In the genomic region with DNA sequence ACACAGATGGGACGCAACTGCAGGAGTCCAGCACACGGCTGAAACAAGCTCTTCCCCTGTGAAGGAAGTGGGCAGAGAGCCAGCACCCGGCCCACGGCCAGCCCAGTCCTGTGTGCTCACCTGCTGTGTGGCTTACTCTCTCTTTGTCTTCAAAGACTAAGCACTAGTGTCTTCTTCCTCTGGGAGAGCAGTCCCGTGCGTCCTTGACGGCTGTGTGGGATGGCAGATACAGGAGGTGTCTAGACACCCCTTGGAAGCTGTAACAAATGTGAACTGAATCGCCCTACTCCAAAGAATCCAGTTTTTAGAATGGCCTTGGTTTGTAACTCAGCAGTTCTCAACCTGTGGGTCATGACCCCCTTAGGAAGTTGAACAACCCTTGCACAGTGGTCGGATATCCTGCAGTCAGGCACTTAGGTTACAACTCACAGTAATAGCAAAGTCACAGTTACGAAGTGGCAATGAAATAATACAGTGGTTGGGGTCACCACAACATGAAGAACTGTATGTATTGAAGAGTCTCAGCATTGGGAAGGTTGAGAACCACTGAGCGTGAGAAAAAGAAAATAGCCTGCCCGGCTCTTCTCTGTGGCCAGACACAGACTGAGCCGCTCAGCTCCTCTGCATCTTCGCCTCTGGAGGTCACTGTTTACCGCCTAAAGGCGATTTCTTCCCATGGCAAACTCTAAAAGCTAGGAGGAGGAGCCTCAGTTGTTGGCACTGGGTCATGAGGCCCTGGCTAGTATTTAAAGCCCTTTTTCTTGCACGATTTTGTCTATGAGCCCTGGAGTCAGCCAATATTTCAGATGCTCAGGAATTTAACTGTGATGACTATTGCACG, we compare ENCODE assay signal across 9 mouse cellular contexts. TPM values are rescaled to one million over a fixed set of nuclear protein-coding genes. Genes with fewer than 3 reads are reported as not detected.
A peak's percentile ranks its signal among the peaks of the same experiment; 100 is the strongest.
DNase-seq lines count a peak whose midpoint lies in the region; ATAC-seq and TF ChIP-seq lines count a peak whose summit lies in the region.
"Had no signal": no experiment of that assay in that cellular context is flagged by ENCODE, and none has a peak within 500 bp of the region (broad histone marks: within the 10 kb centered on the region; RNA-seq: fewer than 3 reads in every experiment).

No protein-coding gene starts in this region.

- no peak for TF ChIP-seq POLR2A in MEL (IDR thresholded peaks at IDR 0.05; ENCODE audit: control insufficient read depth in 1 of 2, insufficient read depth in 1 of 2, low read depth in 1 of 2, low read length in 2 of 2, poor library complexity in 1 of 2)
- no peak for TF ChIP-seq POLR2A in lung, adult 2 months (IDR thresholded peaks at IDR 0.05; ENCODE audit: borderline replicate concordance, extremely low read depth, low read depth, low read length)
- no peak for TF ChIP-seq POLR2A in olfactory bulb, adult 2 months (IDR thresholded peaks at IDR 0.05; ENCODE audit: insufficient read depth, low read depth, low read length)

- no peak overlapping the region for H3K27ac ChIP-seq in MEL (ENCODE audit: control insufficient read depth, low read depth, low read length)
- H3K27ac ChIP-seq in forebrain, embryonic 15.5 days (replicated peaks) = no peak overlapping the region
- no peak overlapping the region for H3K27ac ChIP-seq in olfactory bulb, adult 2 months (ENCODE audit: insufficient read depth, low read depth, low read length)
- H3K27ac ChIP-seq: neural tube, embryonic 12.5 days had no signal

- H3K4me1 ChIP-seq in MEL (ENCODE audit: control insufficient read depth in 1 of 2, insufficient read depth in 2 of 2, low read length in 2 of 2) = peaks cover 0 to 3% of the 10 kb centered on the region in 2 experiments; a peak in 2 of 4 replicates
- no peaks in the 10 kb centered on the region for H3K4me1 ChIP-seq in forebrain, embryonic 15.5 days
- H3K4me1 ChIP-seq in lung, adult 2 months (ENCODE audit: control insufficient read depth, insufficient read depth, low read length) = no peaks in the 10 kb centered on the region
- H3K4me1 ChIP-seq in olfactory bulb, adult 2 months (ENCODE audit: control insufficient read depth, insufficient read depth, low read length) = no peaks in the 10 kb centered on the region
- H3K4me1 ChIP-seq: neural tube, embryonic 12.5 days had no signal

- no peaks in the 10 kb centered on the region for H3K27me3 ChIP-seq in MEL (ENCODE audit: control insufficient read depth in 1 of 2, insufficient read depth in 2 of 2, low read length in 2 of 2)
- H3K27me3 ChIP-seq in forebrain, embryonic 15.5 days = no peaks in the 10 kb centered on the region

- peak; percentile 90 for DNase-seq in MEL (ENCODE audit: low read depth, low spot score)
- peak; percentile 88 for DNase-seq in cerebellum, adult 11-12 months
- peak; percentile 79 to 83 for DNase-seq in heart, postnatal 36 days
- DNase-seq in layer of hippocampus, adult 18-20 months (ENCODE audit: low spot score in 2 of 2) = peak; percentile 65 to 89
- peak; percentile 73 for DNase-seq in lung, adult 2 months
- peak; percentile 66 for DNase-seq in thymus, postnatal 14 days

- peak; percentile 55 for ATAC-seq in forebrain, embryonic 15.5 days (replicated peaks)

- H3K9ac ChIP-seq in MEL (ENCODE audit: control insufficient read depth, low read depth, low read length, poor library complexity, severe bottlenecking) = peak overlapping the region; percentile 46
- no peak overlapping the region for H3K9ac ChIP-seq in forebrain, embryonic 15.5 days (replicated peaks)
- H3K9ac ChIP-seq: neural tube, embryonic 12.5 days had no signal

- TF ChIP-seq CTCF in MEL (IDR thresholded peaks at IDR 0.05 in 2 of 3, conservative IDR thresholded peaks at IDR 0.05 in 1 of 3; ENCODE audit: control insufficient read depth in 1 of 3, insufficient read depth in 1 of 3, low read depth in 2 of 3, low read length in 3 of 3, poor library complexity in 1 of 3, severe bottlenecking in 1 of 3) = peak; percentile 68 to 98 (median 89)
- TF ChIP-seq CTCF in lung, adult 2 months (IDR thresholded peaks at IDR 0.05; ENCODE audit: insufficient read depth, low read length) = peak; percentile 85
- peak; percentile 72 for TF ChIP-seq CTCF in olfactory bulb, adult 2 months (IDR thresholded peaks at IDR 0.05; ENCODE audit: insufficient read depth, low read depth, low read length)

- peak; percentile 100 for TF ChIP-seq RAD21 in MEL (IDR thresholded peaks at IDR 0.05; ENCODE audit: low read depth, low read length)

- H3K79me2 ChIP-seq in MEL (ENCODE audit: control insufficient read depth, insufficient read depth, low read length, poor library complexity) = no peaks in the 10 kb centered on the region

- peak overlapping the region; percentile 33 to 75 for H3K4me3 ChIP-seq in MEL (ENCODE audit: control insufficient read depth in 1 of 2, insufficient read depth in 1 of 2, low read depth in 2 of 2, low read length in 2 of 2)
- H3K4me3 ChIP-seq in forebrain, embryonic 15.5 days = no peak overlapping the region
- H3K4me3 ChIP-seq in lung, adult 2 months (replicated peaks; ENCODE audit: extremely low read depth, low read depth, low read length) = no peak overlapping the region
- H3K4me3 ChIP-seq in olfactory bulb, adult 2 months (ENCODE audit: insufficient read depth, low read depth, low read length) = no peak overlapping the region
- H3K4me3 ChIP-seq: neural tube, embryonic 12.5 days had no signal

- no peaks in the 10 kb centered on the region for H3K36me3 ChIP-seq in MEL (ENCODE audit: control insufficient read depth in 1 of 2, insufficient read depth in 2 of 2, low read length in 2 of 2)
- H3K36me3 ChIP-seq in forebrain, embryonic 15.5 days = no peaks in the 10 kb centered on the region
- H3K36me3 ChIP-seq: neural tube, embryonic 12.5 days had no signal

- 26% methylated on average over 18 of the region's 18 CpGs for WGBS in forebrain, embryonic 15.5 days
- 16% methylated on average over 18 of the region's 18 CpGs for WGBS in lung, adult 2 months
- WGBS in olfactory bulb, adult 2 months = 21% methylated on average over 18 of the region's 18 CpGs

- no peak overlapping the region for H3K4me2 ChIP-seq in forebrain, embryonic 15.5 days (replicated peaks)
- H3K4me2 ChIP-seq: neural tube, embryonic 12.5 days had no signal

- TF ChIP-seq EP300 in MEL (IDR thresholded peaks at IDR 0.05; ENCODE audit: low read depth in 1 of 2, low read length in 2 of 2) = no peak

- intact Hi-C loops in heart, postnatal 36 days (cut with DNase I) = loop anchor here (1.0 to 2.0 kb wide), 2 partner anchors 29 to 210 kb away; no protein-coding TSS in a partner anchor

- no peaks in the 10 kb centered on the region for H3K9me3 ChIP-seq in MEL (replicated peaks; ENCODE audit: insufficient read depth, low read length)
- no peaks in the 10 kb centered on the region for H3K9me3 ChIP-seq in forebrain, embryonic 15.5 days
- H3K9me3 ChIP-seq: neural tube, embryonic 12.5 days had no signal

RNA-seq across cellular contexts. Expression of gene Ndufv1, which starts 6.4 kb away (rescaled TPM):
- 235 and 267 TPM in 2 replicates for total RNA-seq in MEL (2012; rRNA removed)
- 100 to 1,000 TPM in 1 of 2 experiments, not detected in 1; 218 TPM for polyA plus RNA-seq in MEL (2012; ENCODE audit: insufficient read depth in 1 of 2, insufficient read length in 2 of 2, low read depth in 1 of 2, low replicate concordance in 2 of 2, missing spikeins in 1 of 2)
- polyA plus RNA-seq in forebrain, embryonic 15.5 days (2015; fragmentation: Nextera tagmentation; extraction: Ambion mirVana) = 225 and 228 TPM in 2 replicates
- 1,000 to 10,000 TPM; 1,111 to 1,164 TPM for total RNA-seq in heart, postnatal 36 days (2021)
- total RNA-seq in layer of hippocampus, adult 18-20 months (2021) = 100 to 1,000 TPM; 257 TPM
- 99.4 and 127 TPM in 2 replicates for polyA plus RNA-seq in lung, adult 2 months (2012; rRNA removed)
- polyA plus RNA-seq in olfactory bulb, adult 2 months (2012; ENCODE audit: insufficient read depth, insufficient read length, low replicate concordance, missing spikeins) = 777 TPM in 1 of 2 replicates, not detected in the other

RNA-seq across cellular contexts. Expression of gene Doc2g, which starts 15.8 kb away (rescaled TPM):
- total RNA-seq in MEL (2012; rRNA removed) = 6.8 and 9.9 TPM in 2 replicates
- polyA plus RNA-seq in MEL (2012; ENCODE audit: insufficient read depth in 1 of 2, insufficient read length in 2 of 2, low read depth in 1 of 2, low replicate concordance in 2 of 2, missing spikeins in 1 of 2) = 10 to 100 TPM in 1 of 2 experiments, not detected in 1; 16.0 TPM
- polyA plus RNA-seq in forebrain, embryonic 15.5 days (2015; fragmentation: Nextera tagmentation; extraction: Ambion mirVana) = 9.0 and 11.1 TPM in 2 replicates
- total RNA-seq in heart, postnatal 36 days (2021) = 100 to 1,000 TPM; 174 to 196 TPM
- total RNA-seq in layer of hippocampus, adult 18-20 months (2021) = 1 to 10 TPM; 2.9 to 3.2 TPM
- 12.6 and 18.0 TPM in 2 replicates for polyA plus RNA-seq in lung, adult 2 months (2012; rRNA removed)
- polyA plus RNA-seq in olfactory bulb, adult 2 months (2012; ENCODE audit: insufficient read depth, insufficient read length, low replicate concordance, missing spikeins) = not detected in 2 replicates

RNA-seq across cellular contexts. Expression of gene Gm49405, which starts 18.5 kb away (rescaled TPM):
- 1.8 and 3.6 TPM in 2 replicates for total RNA-seq in MEL (2012; rRNA removed)
- polyA plus RNA-seq in MEL (2012; ENCODE audit: insufficient read depth in 1 of 2, insufficient read length in 2 of 2, low read depth in 1 of 2, low replicate concordance in 2 of 2, missing spikeins in 1 of 2) = 1 to 10 TPM in 1 of 2 experiments, not detected in 1; 5.7 TPM
- 6.8 and 7.6 TPM in 2 replicates for polyA plus RNA-seq in forebrain, embryonic 15.5 days (2015; fragmentation: Nextera tagmentation; extraction: Ambion mirVana)
- total RNA-seq in heart, postnatal 36 days (2021) = 1 to 10 TPM; 1.3 to 1.4 TPM
- 1 to 10 TPM in 1 of 2 experiments, under 1 TPM in 1; 0.97 to 1.3 TPM for total RNA-seq in layer of hippocampus, adult 18-20 months (2021)
- polyA plus RNA-seq in lung, adult 2 months (2012; rRNA removed) = 1.7 and 1.8 TPM in 2 replicates
- polyA plus RNA-seq in olfactory bulb, adult 2 months (2012; ENCODE audit: insufficient read depth, insufficient read length, low replicate concordance, missing spikeins) = not detected in 2 replicates

RNA-seq across cellular contexts. Expression of gene Nudt8, which starts 18.6 kb away (rescaled TPM):
- total RNA-seq in MEL (2012; rRNA removed) = 64.8 and 71.5 TPM in 2 replicates
- polyA plus RNA-seq in MEL (2012; ENCODE audit: insufficient read depth in 1 of 2, insufficient read length in 2 of 2, low read depth in 1 of 2, low replicate concordance in 2 of 2, missing spikeins in 1 of 2) = 10 to 100 TPM in 1 of 2 experiments, not detected in 1; 58.1 TPM
- 36.0 and 40.8 TPM in 2 replicates for polyA plus RNA-seq in forebrain, embryonic 15.5 days (2015; fragmentation: Nextera tagmentation; extraction: Ambion mirVana)
- 100 to 1,000 TPM; 126 to 140 TPM for total RNA-seq in heart, postnatal 36 days (2021)
- 10 to 100 TPM in 1 of 2 experiments, 1 to 10 TPM in 1; 9.5 to 10.1 TPM for total RNA-seq in layer of hippocampus, adult 18-20 months (2021)
- 7.6 and 13.3 TPM in 2 replicates for polyA plus RNA-seq in lung, adult 2 months (2012; rRNA removed)
- polyA plus RNA-seq in olfactory bulb, adult 2 months (2012; ENCODE audit: insufficient read depth, insufficient read length, low replicate concordance, missing spikeins) = not detected in 2 replicates

RNA-seq across cellular contexts. Expression of gene Gstp1, which starts 18.8 kb away (rescaled TPM):
- 251 and 270 TPM in 2 replicates for total RNA-seq in MEL (2012; rRNA removed)
- 100 to 1,000 TPM in 1 of 2 experiments, not detected in 1; 369 TPM for polyA plus RNA-seq in MEL (2012; ENCODE audit: insufficient read depth in 1 of 2, insufficient read length in 2 of 2, low read depth in 1 of 2, low replicate concordance in 2 of 2, missing spikeins in 1 of 2)
- polyA plus RNA-seq in forebrain, embryonic 15.5 days (2015; fragmentation: Nextera tagmentation; extraction: Ambion mirVana) = 421 and 426 TPM in 2 replicates
- 100 to 1,000 TPM; 339 to 350 TPM for total RNA-seq in heart, postnatal 36 days (2021)
- total RNA-seq in layer of hippocampus, adult 18-20 months (2021) = 100 to 1,000 TPM; 455 to 471 TPM
- 480 and 656 TPM in 2 replicates for polyA plus RNA-seq in lung, adult 2 months (2012; rRNA removed)
- not detected in 2 replicates for polyA plus RNA-seq in olfactory bulb, adult 2 months (2012; ENCODE audit: insufficient read depth, insufficient read length, low replicate concordance, missing spikeins)

Comparison
In these comparisons a context has a peak if more than half of its experiments do, and no peak if none do; other contexts are left out.
1. H3K4me3 ChIP-seq: peak in MEL (2 of 2); none in forebrain, embryonic 15.5 days (single experiment), lung, adult 2 months (single experiment) and olfactory bulb, adult 2 months (single experiment).
2. Peak in every context shown above with its lines, with median percentiles within 50 percentile points of each other: DNase-seq and CTCF ChIP-seq.